Mouse (Mus musculus) gastrocnemius, postnatal 36 days (tissue): ENCODE results near the gene Odf3b. TPM values are rescaled to one million over a fixed set of nuclear protein-coding genes. Genes with fewer than 3 reads are reported as not detected.

Experiments used
- DNase-seq, 2 experiments: peaks; one replicate each; pipeline ENCODE4 v3.0.0; 2022
- intact Hi-C: fragments of 180-260 bp; cut with DNase I; formaldehyde crosslinking; loops from one replicate; pipeline ENCODE4 v1.15.1; 2025
- long read RNA-seq, 2 experiments: library from polyadenylated mRNA; stranded (forward); transcript quantifications; one replicate each; pipeline ENCODE4 v2.0.0; 2021
- total RNA-seq, 2 experiments: library from RNA; stranded (reverse); gene quantifications; 2 replicates each; pipeline ENCODE4 v1.2.3; 2021

Odf3b gene
- under 1 TPM; 0.42 to 0.87 TPM for total RNA-seq
- long read RNA-seq, experiment 1, partial matches to known transcripts: 0 of 1 reads
- long read RNA-seq, experiment 1, other reads (novel, unspliced or antisense): 0 of 1 reads
- long read RNA-seq, experiment 2, partial matches to known transcripts: 0 of 1 reads
- long read RNA-seq, experiment 2, other reads (novel, unspliced or antisense): 0 of 1 reads

- intact Hi-C loops: no loop called here
These were observed at the start of gene Odf3b for GRCm38 (mm10) chr15:89378831-89379401. Odf3b (minus strand) TSS chr15:89379282.

GRCm38 (mm10) chr15:89428136-89428790 lies 49.2 kb upstream of the Odf3b start:
- intact Hi-C loops: loop anchor here (5.0 kb wide), 1 partner anchor 56 kb away; the partner anchor contains the start of gene Sco2
- no peak for DNase-seq

More at GRCm38 (mm10) chr15:89378831-89379401, at the start of gene Odf3b:
- no peak for DNase-seq

GRCm38 (mm10) chr15:89426716-89427115 lies 47.6 kb upstream of the Odf3b start:
- intact Hi-C loops: loop anchor here (5.0 kb wide), 1 partner anchor 54 kb away; the partner anchor contains the start of gene Sco2

GRCm38 (mm10) chr15:89425711-89426121 lies 46.6 kb upstream of the Odf3b start, which contains the start of gene Cpt1b:
Cpt1b (minus strand) TSS chr15:89425863.
- DNase-seq: peak; percentile 55
- intact Hi-C loops: loop anchor here (5.0 kb wide), 1 partner anchor 53 kb away; the partner anchor contains the start of gene Sco2

More at GRCm38 (mm10) chr15:89426716-89427115, 47.6 kb upstream of the Odf3b start:
- DNase-seq: no peak

GRCm38 (mm10) chr15:89424621-89425020 lies 45.5 kb upstream of the Odf3b start:
- intact Hi-C loops: loop anchor here (5.0 kb wide), 1 partner anchor 52 kb away; the partner anchor contains the start of gene Sco2
- DNase-seq: no peak

GRCm38 (mm10) chr15:89421938-89422337 lies 42.9 kb upstream of the Odf3b start:
- no peak for DNase-seq
- intact Hi-C loops: no loop called here

- intact Hi-C loops: no loop called here
These were observed 36.2 kb upstream of the Odf3b start for GRCm38 (mm10) chr15:89415282-89415681.

GRCm38 (mm10) chr15:89410118-89410517 lies 31.0 kb upstream of the Odf3b start, which contains the start of gene Syce3:
Syce3 (minus strand) TSS chr15:89410503.
- intact Hi-C loops: no loop called here
- DNase-seq: no peak

More at GRCm38 (mm10) chr15:89415282-89415681, 36.2 kb upstream of the Odf3b start:
- no peak for DNase-seq

- intact Hi-C loops: no loop called here
- no peak for DNase-seq
These were observed 27.6 kb upstream of the Odf3b start for GRCm38 (mm10) chr15:89406691-89407090.

GRCm38 (mm10) chr15:89404831-89405623 lies 25.9 kb upstream of the Odf3b start:
- DNase-seq: no peak
- intact Hi-C loops: no loop called here

- DNase-seq: no peak
- intact Hi-C loops: no loop called here
These were observed 23.4 kb upstream of the Odf3b start for GRCm38 (mm10) chr15:89402471-89402870.

- DNase-seq: no peak
- intact Hi-C loops: no loop called here
These were observed 20.6 kb upstream of the Odf3b start for GRCm38 (mm10) chr15:89399716-89400115.

- no peak for DNase-seq
- intact Hi-C loops: no loop called here
These were observed 19.1 kb upstream of the Odf3b start for GRCm38 (mm10) chr15:89398146-89398545.

- DNase-seq: no peak
- intact Hi-C loops: no loop called here
These were observed 17.8 kb upstream of the Odf3b start for GRCm38 (mm10) chr15:89396883-89397282.

GRCm38 (mm10) chr15:89390081-89390480 lies 11.0 kb upstream of the Odf3b start:
- intact Hi-C loops: no loop called here

GRCm38 (mm10) chr15:89387127-89387526 lies 8.0 kb upstream of the Odf3b start:
- intact Hi-C loops: no loop called here
- DNase-seq: no peak

More at GRCm38 (mm10) chr15:89390081-89390480, 11.0 kb upstream of the Odf3b start:
- DNase-seq: no peak

GRCm38 (mm10) chr15:89384617-89385016 lies 5.5 kb upstream of the Odf3b start, which contains the start of gene Klhdc7b:
Klhdc7b (plus strand) TSS chr15:89384917.
- no peak for DNase-seq
- intact Hi-C loops: no loop called here

- intact Hi-C loops: no loop called here
These were observed 347 bp upstream of the Odf3b start for GRCm38 (mm10) chr15:89379429-89379828.

GRCm38 (mm10) chr15:89377938-89378828 lies 899 bp downstream of the Odf3b start:
- intact Hi-C loops: no loop called here
- DNase-seq: no peak

More at GRCm38 (mm10) chr15:89379429-89379828, 347 bp upstream of the Odf3b start:
- no peak for DNase-seq
